Mouse (Mus musculus) G1E-ER4 (cell line): ENCODE results near the gene Gramd4. TPM values are rescaled to one million over a fixed set of nuclear protein-coding genes. Genes with fewer than 3 reads are reported as not detected.

ENCODE experiments used
- GATA1 ChIP-seq: IDR thresholded peaks from one replicate; pipeline ENCODE4 v1.8.0; 2012; ENCODE audit warnings: low read length, inconsistent platforms
- polyA plus RNA-seq: library from polyadenylated mRNA; stranded (reverse); fragments of >175 nt; gene quantifications from 2 replicates; pipeline ENCODE4 v1.2.3, GENCODE M21; 2012

Gene Gramd4
- polyA plus RNA-seq, 1 experiment: 33.5 TPM

DNA sequence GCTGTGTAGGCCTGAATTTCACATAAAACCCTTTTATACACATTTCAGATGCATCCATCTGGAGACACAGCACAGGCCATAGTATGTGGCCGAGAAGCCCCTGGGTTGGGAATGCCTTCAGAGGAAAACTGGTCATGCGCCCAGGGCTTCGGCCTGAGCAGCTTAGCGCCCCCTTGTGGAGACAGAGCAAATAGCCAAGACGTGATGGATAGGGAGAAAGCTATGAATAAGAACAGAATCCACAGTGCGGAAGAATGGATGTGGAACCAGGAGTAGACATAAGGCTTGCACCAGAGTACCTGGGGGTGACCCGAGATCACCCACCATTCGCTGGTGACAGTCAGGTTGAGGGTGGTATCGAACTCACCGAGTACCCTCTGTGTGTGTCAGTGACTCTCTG is 82.8 kb downstream of the Gramd4 start:
- TF ChIP-seq GATA1: no peak

GRCm38 (mm10) chr15:86144577-86144976 is 87.1 kb downstream of the Gramd4 start:
- no peak for TF ChIP-seq GATA1

DNA sequence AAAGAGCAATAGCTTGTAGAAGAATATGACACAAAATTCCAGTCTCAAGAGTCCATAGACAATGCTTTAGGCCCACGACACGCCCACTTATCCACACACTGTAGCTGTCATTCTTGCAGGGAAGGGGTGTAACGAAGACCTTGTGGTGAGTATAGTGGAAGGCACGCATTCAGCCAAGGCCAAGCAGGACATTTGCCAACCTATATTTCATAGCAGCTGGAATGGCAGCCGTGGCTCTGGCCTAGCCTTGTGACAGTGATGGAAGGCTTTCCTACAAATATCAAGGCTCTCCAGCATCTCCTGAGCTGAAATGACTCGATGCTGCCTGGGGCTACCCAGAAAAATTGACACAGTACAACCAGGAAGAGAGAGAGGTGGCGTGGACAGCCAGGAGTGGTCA is 87.6 kb downstream of the Gramd4 start:
- no peak for TF ChIP-seq GATA1

DNA sequence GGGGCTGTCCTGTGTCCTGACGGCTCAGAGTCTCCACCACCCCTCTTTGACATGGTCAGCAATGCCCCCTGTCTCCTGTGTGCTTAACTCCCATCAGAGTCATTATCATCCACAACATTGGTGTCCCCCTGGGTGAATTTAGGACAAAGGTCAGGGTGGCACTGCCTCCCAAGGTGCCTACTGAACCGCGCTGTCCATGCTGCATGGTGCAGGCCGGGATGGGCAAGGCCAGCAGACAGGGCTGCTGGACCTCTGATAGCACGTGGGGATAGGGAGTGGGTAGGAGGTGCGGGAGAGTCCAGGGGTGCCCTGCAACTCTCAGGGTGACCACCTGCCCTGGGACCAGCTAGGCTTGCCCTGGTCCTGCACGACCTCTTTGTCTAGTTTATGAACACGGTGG is 89.4 kb downstream of the Gramd4 start:
- TF ChIP-seq GATA1: no peak

GRCm38 (mm10) chr15:86150593-86150992 is 93.1 kb downstream of the Gramd4 start:
- TF ChIP-seq GATA1: no peak

GRCm38 (mm10) chr15:86153481-86153960 is 96.0 kb downstream of the Gramd4 start:
- no peak for TF ChIP-seq GATA1

GRCm38 (mm10) chr15:86156492-86156891 is 99.0 kb downstream of the Gramd4 start:
- no peak for TF ChIP-seq GATA1

- no peak for TF ChIP-seq GATA1
Observed at GRCm38 (mm10) chr15:86159093-86159492, 101.6 kb downstream of the Gramd4 start.

DNA sequence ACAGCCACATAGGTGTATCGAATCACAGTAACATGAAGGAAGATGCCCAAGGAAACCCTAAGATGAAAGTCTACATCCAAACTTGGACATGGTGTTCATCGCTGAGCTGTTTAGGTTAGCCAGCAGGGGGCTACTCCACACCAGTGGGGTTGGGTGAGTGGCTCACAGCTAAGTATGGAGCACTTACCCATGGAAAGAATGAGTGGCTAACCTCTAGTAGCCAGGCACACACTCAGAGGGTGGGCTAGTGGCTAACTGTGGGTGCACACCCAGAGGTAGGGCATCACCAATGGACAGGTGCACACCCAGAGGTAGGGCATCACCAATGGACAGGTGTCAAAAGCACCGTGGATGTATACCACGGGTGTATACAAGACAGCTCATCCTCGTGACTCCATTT is 102.2 kb downstream of the Gramd4 start:
- TF ChIP-seq GATA1: no peak

GRCm38 (mm10) chr15:86160906-86161305 is 103.4 kb downstream of the Gramd4 start:
- no peak for TF ChIP-seq GATA1

DNA sequence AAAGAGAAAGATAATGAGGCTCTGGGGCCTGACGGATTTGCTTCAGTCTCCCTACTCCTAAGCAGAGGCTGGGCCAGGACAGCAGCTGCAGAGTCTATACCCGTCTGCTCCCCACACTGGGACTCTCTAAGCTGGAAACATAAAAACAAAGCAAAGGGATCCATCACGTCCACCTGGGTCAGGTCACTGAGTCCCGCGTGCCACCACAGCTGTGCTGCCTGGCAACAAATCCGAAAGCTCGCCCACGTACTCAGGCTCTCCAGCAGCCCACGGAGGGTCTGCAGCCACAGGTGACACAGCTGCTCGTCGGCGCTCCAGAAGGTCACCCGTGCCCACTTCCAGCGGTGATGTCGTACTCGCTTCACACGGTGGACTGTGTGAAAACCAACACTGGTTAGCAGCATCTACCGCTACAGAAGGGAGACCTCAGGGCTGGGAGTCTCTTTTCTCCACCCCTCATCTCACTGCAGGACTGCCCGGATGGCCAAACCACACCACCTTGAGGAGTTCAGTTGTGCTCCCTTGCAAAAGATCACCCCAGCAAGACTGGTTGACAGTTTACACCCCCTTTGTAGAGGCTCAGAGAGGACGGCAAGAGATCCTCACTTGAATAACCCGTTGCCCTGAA is 107.3 kb downstream of the Gramd4 start:
- TF ChIP-seq GATA1: no peak

GRCm38 (mm10) chr15:86165811-86166590 is 108.5 kb downstream of the Gramd4 start:
- no peak for TF ChIP-seq GATA1

- no peak for TF ChIP-seq GATA1
Observed at GRCm38 (mm10) chr15:86167032-86167655, 109.6 kb downstream of the Gramd4 start.

- no peak for TF ChIP-seq GATA1
Observed at GRCm38 (mm10) chr15:86167787-86168504, 110.5 kb downstream of the Gramd4 start.

- no peak for TF ChIP-seq GATA1
Observed at GRCm38 (mm10) chr15:86168505-86168867, 111.0 kb downstream of the Gramd4 start.
